In the genomic region with DNA sequence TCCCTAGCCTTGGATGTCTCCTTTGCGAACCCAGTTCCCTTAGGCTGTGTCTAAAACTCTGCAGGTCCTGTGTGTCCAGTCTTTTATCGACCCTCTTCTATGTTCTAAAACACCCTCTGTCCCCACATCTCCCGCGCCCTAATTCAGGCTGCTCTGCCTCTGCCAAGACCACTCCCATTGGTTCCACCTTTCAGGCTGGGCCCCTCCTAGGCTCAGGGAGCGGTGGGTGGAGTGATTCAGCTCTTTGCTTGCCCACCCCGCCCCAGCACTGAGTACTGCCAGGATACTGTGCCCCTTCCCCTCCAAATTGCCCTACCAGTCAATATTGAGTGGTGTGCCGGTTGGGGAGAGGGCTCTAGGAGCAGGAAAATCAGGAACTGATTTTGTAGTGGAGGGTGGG, we compare ENCODE assay signal across 11 mouse cellular contexts. TPM values are rescaled to one million over a fixed set of nuclear protein-coding genes. Genes with fewer than 3 reads are reported as not detected.
DNase-seq lines count a peak whose midpoint lies in the region; ATAC-seq and TF ChIP-seq lines count a peak whose summit lies in the region.
"Had no signal": no experiment of that assay in that cellular context is flagged by ENCODE, and none has a peak within 500 bp of the region (broad histone marks: within the 10 kb centered on the region; RNA-seq: fewer than 3 reads in every experiment).

No protein-coding gene starts in this region.

- H3K4me1 ChIP-seq in heart, embryonic 12.5 days (replicated peaks), result peaks cover 16% of the 10 kb centered on the region
- peaks cover 15% of the 10 kb centered on the region for H3K4me1 ChIP-seq in E14TG2a.4 (replicated peaks; ENCODE audit: low read depth, low read length)
- peaks cover 8% of the 10 kb centered on the region for H3K4me1 ChIP-seq in hindbrain, embryonic 11.5 days (replicated peaks; ENCODE audit: control insufficient read depth, insufficient read depth, low read length)
- H3K4me1 ChIP-seq in midbrain, embryonic 12.5 days, result peaks cover 20% of the 10 kb centered on the region

- H3K9ac ChIP-seq in heart, embryonic 12.5 days, result no peak overlapping the region
- no peak overlapping the region for H3K9ac ChIP-seq in hindbrain, embryonic 11.5 days (ENCODE audit: low read depth, low read length)
- H3K9ac ChIP-seq in midbrain, embryonic 12.5 days (replicated peaks), result no peak overlapping the region
- H3K9ac ChIP-seq: liver, embryonic 13.5 days had no signal

- H3K36me3 ChIP-seq in heart, embryonic 12.5 days, result no peaks in the 10 kb centered on the region
- no peaks in the 10 kb centered on the region for H3K36me3 ChIP-seq in E14TG2a.4 (ENCODE audit: insufficient read depth, low read length)
- no peaks in the 10 kb centered on the region for H3K36me3 ChIP-seq in hindbrain, embryonic 11.5 days (ENCODE audit: control insufficient read depth, insufficient read depth, low read length)
- no peaks in the 10 kb centered on the region for H3K36me3 ChIP-seq in midbrain, embryonic 12.5 days
- H3K36me3 ChIP-seq: liver, embryonic 13.5 days had no signal

- H3K4me2 ChIP-seq in heart, embryonic 12.5 days, result peak overlapping the region; percentile 96; the same call in 1 of the 2 replicates
- peak overlapping the region; percentile 92 for H3K4me2 ChIP-seq in hindbrain, embryonic 11.5 days (replicated peaks; ENCODE audit: low read depth, low read length)
- H3K4me2 ChIP-seq in midbrain, embryonic 12.5 days (replicated peaks), result peak overlapping the region; percentile 87

- no peak for ATAC-seq in heart, embryonic 12.5 days (ENCODE audit: insufficient number of reproducible peaks, low FRiP score)
- ATAC-seq in hindbrain, embryonic 11.5 days (ENCODE audit: low FRiP score), result no peak
- no peak for ATAC-seq in midbrain, embryonic 12.5 days (ENCODE audit: low FRiP score, low read depth)
- ATAC-seq in megakaryocyte, adult 5-6 weeks (ENCODE audit: poor library complexity, severe bottlenecking), result no peak

- intact Hi-C loops in heart, postnatal 10 days (cut with DNase I), result loop anchor here (5.0 kb wide), 1 partner anchor 35 kb away; no protein-coding TSS in a partner anchor
- intact Hi-C loops in gastrocnemius, postnatal 14 days (cut with DNase I; ENCODE audit: low total_unique reads), result loop anchor here (10.0 kb wide), 1 partner anchor 247 kb away; no protein-coding TSS in a partner anchor

- no peak for TF ChIP-seq CTCF in E14TG2a.4 (conservative IDR thresholded peaks at IDR 0.05; ENCODE audit: low read length)

- WGBS in heart, embryonic 12.5 days, result 8% methylated on average over 7 of the region's 7 CpGs
- WGBS in hindbrain, embryonic 11.5 days, result 6% methylated on average over 7 of the region's 7 CpGs
- 5% methylated on average over 7 of the region's 7 CpGs for WGBS in midbrain, embryonic 12.5 days

- H3K27ac ChIP-seq in heart, embryonic 12.5 days (ENCODE audit: poor library complexity, severe bottlenecking), result no peak overlapping the region
- no peak overlapping the region for H3K27ac ChIP-seq in hindbrain, embryonic 11.5 days (ENCODE audit: low read depth, low read length)
- H3K27ac ChIP-seq in midbrain, embryonic 12.5 days (replicated peaks), result no peak overlapping the region
- H3K27ac ChIP-seq: liver, embryonic 13.5 days had no signal

- peaks cover 99% of the 10 kb centered on the region for H3K27me3 ChIP-seq in heart, embryonic 12.5 days (replicated peaks)
- peaks cover 95% of the 10 kb centered on the region for H3K27me3 ChIP-seq in E14TG2a.4 (ENCODE audit: insufficient read depth, low read length)
- peaks cover 48% of the 10 kb centered on the region for H3K27me3 ChIP-seq in hindbrain, embryonic 11.5 days (ENCODE audit: control insufficient read depth, insufficient read depth, low read length)
- H3K27me3 ChIP-seq in midbrain, embryonic 12.5 days, result peaks cover 88% of the 10 kb centered on the region

- no peak overlapping the region for H3K4me3 ChIP-seq in heart, embryonic 12.5 days
- peak overlapping the region; percentile 80 for H3K4me3 ChIP-seq in E14TG2a.4 (replicated peaks; ENCODE audit: low read length)
- no peak overlapping the region; the same call in 1 of the 2 replicates for H3K4me3 ChIP-seq in hindbrain, embryonic 11.5 days (ENCODE audit: low read depth, low read length)
- H3K4me3 ChIP-seq in midbrain, embryonic 12.5 days, result no peak overlapping the region

- no peaks in the 10 kb centered on the region for H3K9me3 ChIP-seq in heart, embryonic 12.5 days (replicated peaks)
- H3K9me3 ChIP-seq in E14TG2a.4 (ENCODE audit: low read length), result no peaks in the 10 kb centered on the region
- no peaks in the 10 kb centered on the region for H3K9me3 ChIP-seq in hindbrain, embryonic 11.5 days (ENCODE audit: control insufficient read depth, low read length)
- H3K9me3 ChIP-seq in midbrain, embryonic 12.5 days, result no peaks in the 10 kb centered on the region
- H3K9me3 ChIP-seq: liver, embryonic 13.5 days; megakaryocyte, embryonic 14.5 days had no signal

- no peak for DNase-seq in heart, postnatal 10 days
- no peak for DNase-seq in hindbrain, embryonic 11.5 days (ENCODE audit: low spot score)
- no peak for DNase-seq in ovary, postnatal 10 days (ENCODE audit: low spot score)
- DNase-seq in gastrocnemius, postnatal 14 days, result no peak
- DNase-seq: liver, embryonic 13.5 days had no signal

RNA-seq across cellular contexts. Expression of gene Tpbgl, which starts 0.5 kb away (rescaled TPM):
- 1.3 and 1.5 TPM in 2 replicates for polyA plus RNA-seq in heart, embryonic 12.5 days (2016; fragmentation: Nextera tagmentation; extraction: Ambion mirVana)
- total RNA-seq in heart, postnatal 10 days (2021), result 1 to 10 TPM; 3.1 to 3.5 TPM
- polyA plus RNA-seq in hindbrain, embryonic 11.5 days (2014; fragmentation: Nextera tagmentation; extraction: Ambion mirVana), result 0.63 and 0.73 TPM in 2 replicates
- 0.59 and 0.92 TPM in 2 replicates for polyA plus RNA-seq in midbrain, embryonic 12.5 days (2016; fragmentation: Nextera tagmentation; extraction: Ambion mirVana)
- 0.27 TPM in 1 of 2 replicates, not detected in the other for total RNA-seq in megakaryocyte, adult 5-6 weeks (2015)
- total RNA-seq in megakaryocyte, adult 5-6 weeks (2017), result 0.07 TPM in 1 of 2 replicates, not detected in the other
- total RNA-seq in gastrocnemius, postnatal 14 days (2021), result 10 to 100 TPM; 38.7 to 43.2 TPM
- total RNA-seq: hematopoietic stem cell, adult 5-6 weeks had no signal

Comparison
In these comparisons a context has a peak if more than half of its experiments do, and no peak if none do; other contexts are left out.
1. RNA of gene Tpbgl, which starts 0.5 kb away (total RNA-seq): 38.7 to 43.2 TPM in gastrocnemius, postnatal 14 days; 3.1 to 3.5 TPM in heart, postnatal 10 days and 0.07 to 0.27 TPM in megakaryocyte, adult 5-6 weeks; every median in the first group is over 4 times any median in the second.
2. Peak in every context shown above with its lines, with median percentiles within 50 percentile points of each other: H3K4me2 ChIP-seq.